Mouse (Mus musculus) cerebellum, postnatal 14 days (tissue): Measurements from ENCODE around the gene Eif2ak3.

Experiments used
- DNase-seq, 2 experiments: peaks; one replicate each; pipeline ENCODE4 v3.0.0; 2021; ENCODE audit warnings: mixed read lengths in 2 of 2

The Eif2ak3 gene

DNA sequence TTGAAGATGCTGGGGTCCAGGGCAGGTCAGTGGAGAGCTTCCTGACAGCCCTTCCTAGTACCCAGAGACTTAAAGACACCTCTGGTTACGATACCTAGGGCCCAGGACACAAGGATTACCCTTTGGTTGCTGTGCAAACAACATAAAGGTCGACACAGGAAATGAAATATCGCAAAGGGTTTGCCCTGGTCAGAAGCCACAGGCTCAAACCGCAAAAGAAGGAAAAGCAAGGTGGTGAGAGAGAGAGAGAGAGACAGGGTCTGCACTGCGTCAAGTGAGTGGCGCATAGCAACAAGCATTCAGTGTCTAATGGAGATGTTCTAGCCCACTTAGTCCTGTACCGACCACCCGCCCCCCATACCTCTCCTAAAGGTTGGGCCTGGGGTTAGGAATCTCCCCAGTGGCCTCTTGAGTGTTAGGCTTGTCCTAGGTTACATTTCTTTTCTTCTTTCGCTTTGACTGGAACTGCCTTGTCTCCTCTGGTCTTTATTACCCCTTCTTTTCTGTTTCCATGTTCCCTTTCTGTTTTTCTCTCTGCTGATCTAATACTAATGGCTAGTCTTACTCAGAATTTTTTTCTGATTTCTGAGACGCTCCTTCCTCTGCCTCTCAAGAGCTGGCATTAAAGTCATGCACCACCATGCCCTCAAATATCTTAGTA is 13.0 kb upstream of the Eif2ak3 start:
- DNase-seq = no peak

GRCm38 (mm10) chr6:70837297-70837696 is 7.0 kb upstream of the Eif2ak3 start:
- DNase-seq = no peak

DNA sequence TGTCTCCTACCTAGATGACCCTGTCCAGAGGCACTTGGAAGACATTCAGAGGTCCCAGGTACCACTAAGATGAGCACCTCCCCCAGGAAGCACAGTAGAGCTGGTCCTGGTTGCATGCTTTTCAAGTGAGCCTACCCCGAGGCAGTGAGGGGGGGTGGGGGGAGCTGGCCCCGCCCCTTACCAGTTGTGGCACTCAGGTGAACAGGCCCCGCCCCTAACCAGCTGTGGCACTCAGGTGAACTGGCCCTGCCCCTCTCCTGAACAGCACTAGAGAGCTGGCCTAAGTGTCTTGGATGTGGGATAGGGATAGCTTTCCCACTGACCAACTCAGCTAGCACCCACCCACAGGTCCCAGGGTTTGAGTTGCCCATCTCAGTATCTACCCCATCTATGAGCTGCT is 5.8 kb upstream of the Eif2ak3 start:
- DNase-seq = no peak

DNA sequence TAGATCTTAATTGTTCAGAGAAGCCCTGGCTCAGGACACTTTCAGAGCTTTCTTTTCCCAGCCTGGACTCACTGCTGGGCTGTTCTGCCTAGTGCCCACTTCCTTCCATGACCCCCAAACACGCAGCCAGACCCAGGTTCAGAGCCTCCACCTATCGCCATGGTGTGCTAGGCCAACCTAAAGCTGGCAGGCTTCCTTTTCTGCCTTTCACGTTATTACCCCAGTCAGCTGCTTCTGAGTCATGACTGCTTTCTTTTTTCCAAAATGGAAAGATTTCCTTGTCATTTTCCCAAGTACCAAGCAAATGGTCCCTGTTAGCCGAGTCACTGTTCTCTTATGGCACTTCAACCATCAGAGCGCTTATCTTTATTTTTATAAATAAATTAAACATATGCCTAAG is 4.0 kb upstream of the Eif2ak3 start:
- no peak for DNase-seq

DNA sequence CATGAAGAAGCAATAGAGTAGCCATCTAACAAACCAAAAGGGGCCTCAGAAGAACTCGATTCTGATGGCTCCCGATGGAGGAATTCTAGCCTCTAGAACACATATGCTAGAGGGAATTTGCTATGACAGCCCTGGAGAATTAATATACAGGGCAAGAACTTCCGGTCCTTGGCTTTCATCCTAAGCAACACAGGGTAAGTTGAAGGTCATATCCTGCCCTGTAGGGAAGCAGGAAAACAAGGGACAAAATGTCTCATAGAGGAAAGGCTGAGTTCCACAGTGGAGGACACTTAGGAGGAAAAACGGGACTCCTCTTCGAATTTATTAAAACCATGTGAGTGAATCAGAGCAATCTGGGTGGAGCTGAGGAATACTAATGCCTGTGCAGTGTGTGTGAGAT is 1.3 kb upstream of the Eif2ak3 start:
- DNase-seq = peak in 1 of 2 experiments; percentile 22

DNA sequence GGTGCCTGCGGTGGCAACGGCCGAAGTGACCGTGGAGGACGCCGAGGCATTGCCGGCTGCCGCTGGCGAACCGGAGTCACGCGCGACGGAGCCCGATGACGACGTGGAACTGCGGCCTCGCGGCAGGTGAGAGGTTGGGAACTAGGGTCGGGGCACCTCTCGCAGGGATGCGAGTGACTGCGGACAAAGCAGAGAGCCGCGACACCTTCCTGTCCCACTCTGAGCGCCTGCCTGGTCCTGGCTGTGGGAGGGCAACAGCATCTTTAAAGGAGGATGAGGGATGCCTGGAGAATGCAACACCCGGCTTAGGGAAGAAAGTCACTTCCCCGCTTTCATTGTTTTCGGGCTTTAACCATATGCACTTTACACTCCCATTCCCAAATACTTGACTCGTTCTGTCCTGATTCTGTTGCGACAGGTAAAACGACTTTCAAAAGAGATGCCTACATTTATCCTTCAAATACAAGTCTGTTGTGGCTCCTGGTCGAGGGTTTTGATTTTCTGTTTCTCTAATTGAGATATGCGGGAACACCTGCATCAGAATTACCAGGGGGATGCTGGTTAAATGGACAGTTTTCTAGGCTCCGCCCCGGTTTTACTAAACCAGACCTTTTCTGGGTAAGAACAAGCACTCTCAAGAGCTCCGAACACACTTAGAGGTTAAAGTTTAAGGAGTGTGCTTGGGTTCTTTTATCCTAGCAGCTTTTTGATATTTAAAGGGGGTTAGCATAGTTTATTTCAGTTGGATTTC is 756 bp downstream of the Eif2ak3 start:
- peak; percentile 16 to 67 for DNase-seq

- no peak for DNase-seq
These were observed 3.1 kb downstream of the Eif2ak3 start for GRCm38 (mm10) chr6:70847386-70847785.

- no peak for DNase-seq
These were observed 9.1 kb downstream of the Eif2ak3 start for GRCm38 (mm10) chr6:70853371-70853770.

DNA sequence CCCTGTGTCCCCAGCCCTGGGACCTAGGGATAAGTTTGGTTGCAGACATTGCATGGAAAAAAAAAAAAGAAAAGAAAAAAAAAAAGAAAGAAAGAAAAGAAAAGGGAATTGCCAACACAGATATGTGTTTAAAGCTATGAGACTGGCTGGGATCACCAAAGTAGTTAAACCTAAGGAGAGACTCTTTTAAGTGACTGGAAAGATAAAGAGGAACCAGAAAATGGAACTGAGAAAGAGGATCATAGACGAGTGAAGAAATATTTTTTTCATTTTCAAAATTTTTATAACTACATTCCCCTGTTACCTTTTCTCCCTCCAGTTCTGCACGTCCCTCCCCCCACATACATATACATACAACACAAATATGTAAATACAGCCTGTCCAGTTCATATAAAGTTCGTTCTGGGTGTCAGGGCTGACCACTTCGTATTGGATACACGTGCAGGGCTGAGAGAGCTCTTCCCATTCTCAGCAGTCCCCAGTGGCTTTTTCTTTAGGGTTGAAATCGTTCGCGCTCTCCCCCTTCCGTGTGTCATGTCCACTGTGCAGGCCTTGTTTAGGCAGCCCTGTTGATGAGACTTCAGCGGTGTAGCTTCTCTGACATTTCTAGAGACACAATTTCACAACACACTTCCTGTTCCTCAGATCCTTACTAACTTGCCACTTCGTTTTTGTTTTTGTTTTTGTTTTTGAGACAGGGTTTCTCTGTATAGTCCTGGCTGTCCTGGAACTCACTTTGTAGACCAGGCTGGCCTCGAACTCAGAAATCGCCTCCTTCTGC is 11.4 kb downstream of the Eif2ak3 start:
- DNase-seq = no peak

DNA sequence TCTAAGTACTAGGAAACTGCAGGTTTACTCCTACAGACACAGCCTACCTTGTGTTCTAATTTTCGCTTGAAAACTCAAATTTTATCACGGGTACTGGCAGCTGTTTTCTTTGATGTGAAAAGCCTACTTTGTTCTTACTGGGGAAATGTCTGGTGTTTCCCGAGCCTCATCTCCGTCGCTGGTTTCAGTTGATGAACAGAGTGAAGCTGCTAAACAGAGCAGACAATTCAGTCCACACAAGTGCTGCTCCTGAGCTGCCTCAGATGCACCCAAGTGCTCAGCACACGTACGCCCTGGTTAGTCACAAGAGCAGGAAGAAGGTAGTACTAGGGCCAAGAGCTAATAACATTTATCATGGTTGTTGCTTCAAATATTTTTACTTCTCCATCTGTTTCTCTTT is 18.4 kb downstream of the Eif2ak3 start:
- no peak for DNase-seq

- DNase-seq = no peak
These were observed 20.0 kb downstream of the Eif2ak3 start for GRCm38 (mm10) chr6:70864285-70864684.

DNA sequence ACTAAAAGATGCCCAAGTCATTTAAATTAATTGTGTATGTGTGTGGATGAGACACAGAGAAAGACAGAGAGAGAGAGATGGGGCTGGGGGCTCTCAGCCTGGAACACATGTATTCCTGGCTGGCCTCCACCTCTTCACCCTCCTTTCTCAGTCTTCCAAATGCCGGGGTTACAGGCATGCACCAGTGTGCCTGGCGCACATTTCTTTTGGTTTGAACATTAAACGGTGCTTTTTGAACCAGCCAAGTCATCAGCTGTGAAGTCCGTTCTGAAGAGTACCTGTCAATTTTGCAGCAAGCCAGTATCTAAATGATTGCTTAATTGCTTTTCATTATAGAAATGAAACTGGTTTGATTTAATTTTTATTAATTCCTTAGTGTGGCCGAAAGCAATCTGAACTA is 22.4 kb downstream of the Eif2ak3 start:
- no peak for DNase-seq

DNA sequence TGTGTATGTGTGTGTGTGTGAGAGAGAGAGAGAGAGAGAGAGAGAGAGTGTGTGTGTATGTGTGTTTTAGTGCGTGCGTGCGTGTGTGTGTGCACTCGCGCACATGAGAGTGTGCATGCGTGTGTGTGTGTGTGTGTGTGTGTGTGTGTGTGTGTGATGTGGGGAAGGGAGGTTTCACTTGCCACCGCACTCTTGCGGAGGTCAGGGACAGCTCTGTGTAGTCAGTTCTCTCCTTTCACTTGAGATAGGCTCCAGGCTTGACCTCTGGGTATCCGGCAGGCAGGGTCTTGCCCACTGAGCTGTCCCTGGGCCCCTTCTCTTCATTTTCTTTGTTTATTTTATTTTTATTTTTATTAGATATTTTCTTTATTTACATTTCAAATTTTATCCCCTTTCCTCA is 23.0 kb downstream of the Eif2ak3 start:
- DNase-seq = no peak

- no peak for DNase-seq
These were observed 27.2 kb downstream of the Eif2ak3 start for GRCm38 (mm10) chr6:70871511-70871980.

GRCm38 (mm10) chr6:70872128-70872527 is 27.8 kb downstream of the Eif2ak3 start:
- peak; percentile 13 to 32 for DNase-seq

- DNase-seq = no peak
These were observed 28.3 kb downstream of the Eif2ak3 start for GRCm38 (mm10) chr6:70872570-70872969.

DNA sequence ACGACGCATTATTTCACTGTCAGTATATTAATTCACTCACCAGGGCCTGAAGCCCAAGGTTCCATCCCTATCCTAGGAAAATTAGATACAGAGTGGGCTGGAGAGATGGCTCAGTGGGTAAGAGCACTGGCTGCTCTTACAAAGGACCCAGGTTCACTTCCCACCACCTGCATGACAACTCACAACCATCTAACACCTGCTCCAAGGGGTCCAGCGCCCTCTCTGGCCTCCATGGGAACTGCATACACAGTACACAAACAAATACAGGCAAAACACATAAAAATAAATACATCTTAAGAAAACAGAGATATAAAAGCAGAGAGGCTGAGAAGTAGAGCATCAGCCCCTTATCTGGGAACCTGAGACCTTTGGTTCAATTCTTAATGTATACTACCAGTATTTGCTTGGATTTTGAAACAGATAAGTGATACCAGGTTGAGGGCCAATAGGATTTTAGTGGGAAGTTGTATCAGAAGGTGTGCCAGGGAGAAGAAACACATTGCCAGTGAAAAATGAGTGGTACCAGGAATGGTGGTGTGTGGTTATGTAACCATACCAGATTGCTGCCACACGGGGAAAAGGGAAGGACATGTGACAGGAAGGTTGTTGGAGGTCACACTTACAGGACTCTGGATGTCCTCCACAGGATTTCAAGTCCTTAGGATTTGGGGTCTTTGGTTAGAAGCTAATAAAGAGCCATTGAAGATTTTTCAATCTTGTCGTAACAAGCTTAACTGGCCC is 29.9 kb downstream of the Eif2ak3 start:
- peak; percentile 13 to 42 for DNase-seq

GRCm38 (mm10) chr6:70875017-70875416 is 30.7 kb downstream of the Eif2ak3 start:
- DNase-seq = no peak

DNA sequence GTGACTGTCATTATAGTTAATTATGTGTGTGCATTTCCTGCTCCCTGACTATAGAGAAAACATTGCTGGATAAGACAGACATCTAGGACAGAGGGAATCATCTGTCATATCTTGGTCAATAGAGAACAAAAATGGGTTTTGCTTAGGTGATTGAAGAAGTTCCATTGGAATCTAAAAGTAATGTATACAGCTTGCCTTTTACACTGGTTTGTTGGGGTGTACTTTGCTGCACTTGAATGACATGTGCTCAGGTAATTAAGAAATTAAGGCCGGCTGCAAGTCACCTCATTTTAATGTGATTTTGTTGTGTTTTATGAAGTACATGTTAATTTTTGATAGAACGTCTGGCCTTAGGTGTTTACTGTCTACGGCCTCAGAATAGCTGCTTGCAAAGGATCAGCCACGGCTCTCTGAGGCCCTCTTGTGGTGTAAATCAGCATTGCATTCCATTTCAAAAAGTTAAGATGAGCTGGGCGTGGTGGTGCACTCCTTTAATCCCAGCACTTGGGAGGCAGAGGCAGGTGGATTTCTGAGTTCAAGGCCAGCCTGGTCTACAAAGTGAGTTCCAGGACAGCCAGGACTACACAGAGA is 36.5 kb downstream of the Eif2ak3 start:
- peak; percentile 90 for DNase-seq

GRCm38 (mm10) chr6:70887993-70888392 is 43.7 kb downstream of the Eif2ak3 start:
- no peak for DNase-seq

GRCm38 (mm10) chr6:70898166-70898565 is 53.9 kb downstream of the Eif2ak3 start:
- DNase-seq = no peak

- no peak for DNase-seq
These were observed 55.3 kb downstream of the Eif2ak3 start for GRCm38 (mm10) chr6:70899594-70900003.
